Mouse (Mus musculus): ENCODE data around the gene Nup93. TPM values are rescaled to one million over a fixed set of nuclear protein-coding genes. Genes with fewer than 3 reads are reported as not detected.

The Nup93 gene
- polyA plus RNA-seq, 1 experiment, result 104 TPM

GRCm38 (mm10) chr8:94346264-94346663, 131.9 kb downstream of the Nup93 start:
- Histone ChIP-seq H3K27me3 (ENCODE audit: control insufficient read depth, insufficient read depth, low read length, poor library complexity, severe bottlenecking) (no peaks in the 10 kb centered on the region), H3K9ac (ENCODE audit: low read depth, poor library complexity, severe bottlenecking) (no peak overlapping the region), H3K9me3 (replicated peaks; ENCODE audit: control insufficient read depth, insufficient read depth, low read length, poor library complexity, severe bottlenecking) (no peaks in the 10 kb centered on the region), H3K36me3 (ENCODE audit: control insufficient read depth, insufficient read depth, low read length, poor library complexity, severe bottlenecking) (no peaks in the 10 kb centered on the region), H3K27ac (ENCODE audit: insufficient read depth, low read length) (no peak overlapping the region), H3K4me1 (ENCODE audit: control insufficient read depth, insufficient read depth, low read length) (no peaks in the 10 kb centered on the region), H3K4me3 (ENCODE audit: low read depth, low read length) (no peak overlapping the region)
- TF ChIP-seq POLR2A (IDR thresholded peaks at IDR 0.05; ENCODE audit: insufficient read depth, low read length), result no peak

GRCm38 (mm10) chr8:94348425-94348824, 134.1 kb downstream of the Nup93 start:
- Histone ChIP-seq H3K9ac (ENCODE audit: low read depth, poor library complexity, severe bottlenecking) (no peak overlapping the region), H3K4me1 (ENCODE audit: control insufficient read depth, insufficient read depth, low read length) (no peaks in the 10 kb centered on the region), H3K4me3 (ENCODE audit: low read depth, low read length) (no peak overlapping the region), H3K36me3 (ENCODE audit: control insufficient read depth, insufficient read depth, low read length, poor library complexity, severe bottlenecking) (no peaks in the 10 kb centered on the region), H3K9me3 (replicated peaks; ENCODE audit: control insufficient read depth, insufficient read depth, low read length, poor library complexity, severe bottlenecking) (no peaks in the 10 kb centered on the region), H3K27ac (ENCODE audit: insufficient read depth, low read length) (no peak overlapping the region), H3K27me3 (ENCODE audit: control insufficient read depth, insufficient read depth, low read length, poor library complexity, severe bottlenecking) (no peaks in the 10 kb centered on the region)
- TF ChIP-seq POLR2A (IDR thresholded peaks at IDR 0.05; ENCODE audit: insufficient read depth, low read length) (no peak), EP300 (IDR thresholded peaks at IDR 0.05; ENCODE audit: insufficient read depth, low read depth, low read length) (no peak), CTCF (IDR thresholded peaks at IDR 0.05; ENCODE audit: low read depth, low read length) (no peak)

- Histone ChIP-seq H3K4me1 (ENCODE audit: control insufficient read depth, insufficient read depth, low read length) (no peaks in the 10 kb centered on the region), H3K36me3 (ENCODE audit: control insufficient read depth, insufficient read depth, low read length, poor library complexity, severe bottlenecking) (no peaks in the 10 kb centered on the region), H3K9ac (ENCODE audit: low read depth, poor library complexity, severe bottlenecking) (no peak overlapping the region), H3K27me3 (ENCODE audit: control insufficient read depth, insufficient read depth, low read length, poor library complexity, severe bottlenecking) (no peaks in the 10 kb centered on the region), H3K27ac (ENCODE audit: insufficient read depth, low read length) (no peak overlapping the region), H3K9me3 (replicated peaks; ENCODE audit: control insufficient read depth, insufficient read depth, low read length, poor library complexity, severe bottlenecking) (no peaks in the 10 kb centered on the region), H3K4me3 (ENCODE audit: low read depth, low read length) (no peak overlapping the region)
- TF ChIP-seq POLR2A (IDR thresholded peaks at IDR 0.05; ENCODE audit: insufficient read depth, low read length), result no peak
- no peak for TF ChIP-seq CTCF (IDR thresholded peaks at IDR 0.05; ENCODE audit: low read depth, low read length)
- TF ChIP-seq EP300 (IDR thresholded peaks at IDR 0.05; ENCODE audit: insufficient read depth, low read depth, low read length), result no peak
These were observed 139.7 kb downstream of the Nup93 start for GRCm38 (mm10) chr8:94354069-94354531.

GRCm38 (mm10) chr8:94354571-94354970, 140.2 kb downstream of the Nup93 start:
- H3K4me3 ChIP-seq (ENCODE audit: low read depth, low read length), result no peak overlapping the region
- H3K9me3 ChIP-seq (replicated peaks; ENCODE audit: control insufficient read depth, insufficient read depth, low read length, poor library complexity, severe bottlenecking), result no peaks in the 10 kb centered on the region
- H3K27me3 ChIP-seq (ENCODE audit: control insufficient read depth, insufficient read depth, low read length, poor library complexity, severe bottlenecking), result no peaks in the 10 kb centered on the region
- no peak overlapping the region for H3K9ac ChIP-seq (ENCODE audit: low read depth, poor library complexity, severe bottlenecking)
- H3K27ac ChIP-seq (ENCODE audit: insufficient read depth, low read length), result no peak overlapping the region
- TF ChIP-seq POLR2A (IDR thresholded peaks at IDR 0.05; ENCODE audit: insufficient read depth, low read length) (no peak), EP300 (IDR thresholded peaks at IDR 0.05; ENCODE audit: insufficient read depth, low read depth, low read length) (no peak), CTCF (IDR thresholded peaks at IDR 0.05; ENCODE audit: low read depth, low read length) (no peak)
- no peaks in the 10 kb centered on the region for H3K36me3 ChIP-seq (ENCODE audit: control insufficient read depth, insufficient read depth, low read length, poor library complexity, severe bottlenecking)
- no peaks in the 10 kb centered on the region for H3K4me1 ChIP-seq (ENCODE audit: control insufficient read depth, insufficient read depth, low read length)

GRCm38 (mm10) chr8:94357220-94357619, 142.9 kb downstream of the Nup93 start:
- no peak overlapping the region for H3K27ac ChIP-seq (ENCODE audit: insufficient read depth, low read length)
- H3K4me3 ChIP-seq (ENCODE audit: low read depth, low read length), result no peak overlapping the region
- H3K36me3 ChIP-seq (ENCODE audit: control insufficient read depth, insufficient read depth, low read length, poor library complexity, severe bottlenecking), result no peaks in the 10 kb centered on the region
- no peaks in the 10 kb centered on the region for H3K27me3 ChIP-seq (ENCODE audit: control insufficient read depth, insufficient read depth, low read length, poor library complexity, severe bottlenecking)
- no peaks in the 10 kb centered on the region for H3K9me3 ChIP-seq (replicated peaks; ENCODE audit: control insufficient read depth, insufficient read depth, low read length, poor library complexity, severe bottlenecking)
- TF ChIP-seq EP300 (IDR thresholded peaks at IDR 0.05; ENCODE audit: insufficient read depth, low read depth, low read length) (no peak), CTCF (IDR thresholded peaks at IDR 0.05; ENCODE audit: low read depth, low read length) (no peak), POLR2A (IDR thresholded peaks at IDR 0.05; ENCODE audit: insufficient read depth, low read length) (no peak)
- no peaks in the 10 kb centered on the region for H3K4me1 ChIP-seq (ENCODE audit: control insufficient read depth, insufficient read depth, low read length)
- no peak overlapping the region for H3K9ac ChIP-seq (ENCODE audit: low read depth, poor library complexity, severe bottlenecking)

GRCm38 (mm10) chr8:94358541-94358940, 144.2 kb downstream of the Nup93 start:
- H3K36me3 ChIP-seq (ENCODE audit: control insufficient read depth, insufficient read depth, low read length, poor library complexity, severe bottlenecking), result no peaks in the 10 kb centered on the region
- H3K27me3 ChIP-seq (ENCODE audit: control insufficient read depth, insufficient read depth, low read length, poor library complexity, severe bottlenecking), result no peaks in the 10 kb centered on the region
- no peak overlapping the region for H3K4me3 ChIP-seq (ENCODE audit: low read depth, low read length)
- H3K4me1 ChIP-seq (ENCODE audit: control insufficient read depth, insufficient read depth, low read length), result no peaks in the 10 kb centered on the region
- no peaks in the 10 kb centered on the region for H3K9me3 ChIP-seq (replicated peaks; ENCODE audit: control insufficient read depth, insufficient read depth, low read length, poor library complexity, severe bottlenecking)
- TF ChIP-seq EP300 (IDR thresholded peaks at IDR 0.05; ENCODE audit: insufficient read depth, low read depth, low read length), result no peak
- TF ChIP-seq POLR2A (IDR thresholded peaks at IDR 0.05; ENCODE audit: insufficient read depth, low read length), result no peak
- no peak for TF ChIP-seq CTCF (IDR thresholded peaks at IDR 0.05; ENCODE audit: low read depth, low read length)
- H3K9ac ChIP-seq (ENCODE audit: low read depth, poor library complexity, severe bottlenecking), result no peak overlapping the region
- no peak overlapping the region for H3K27ac ChIP-seq (ENCODE audit: insufficient read depth, low read length)

Data from ES-Bruce4 (cell line).